Mouse (Mus musculus) C2C12 (cell line): ENCODE measurements at regions not wholly inside any gene's neighbourhood (a gene's known extent, or its start where the extent isn't known, plus 50 kb on each side); places are given as distances from the start of the nearest gene placed in this dataset.

Experiments
- CTCF ChIP-seq: IDR thresholded peaks from one replicate; pipeline ENCODE4 v1.5.1; 2011; ENCODE audit not compliant: control insufficient read depth, insufficient read depth, insufficient read length
- USF1 ChIP-seq: IDR thresholded peaks from one replicate; pipeline ENCODE4 v1.6.1; 2011; ENCODE audit warnings: low read depth, mild to moderate bottlenecking, control low read depth, moderate library complexity

DNA sequence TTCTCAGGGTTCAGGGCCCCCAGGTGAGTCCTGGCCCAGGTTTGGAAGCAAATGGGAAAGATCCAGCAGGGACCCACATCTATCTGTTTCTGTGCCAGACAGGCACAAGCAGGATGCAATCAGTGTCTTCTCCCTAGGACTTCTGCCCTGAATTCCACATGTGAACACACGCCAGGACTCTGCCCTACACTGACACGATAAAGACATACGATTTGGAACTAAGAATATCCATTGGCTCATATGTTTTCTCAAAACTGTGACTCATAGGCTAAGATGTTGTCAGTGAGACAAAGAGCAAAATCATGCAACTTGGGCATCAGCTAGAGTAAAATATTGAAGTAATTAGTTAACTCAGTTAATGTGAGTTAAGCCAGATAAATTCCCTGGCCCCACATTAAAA, 112.6 kb downstream of the Cxcl12 start:
- TF ChIP-seq CTCF: no peak
- no peak for TF ChIP-seq USF1
